ENCODE assay signal across 13 mouse cellular contexts in genomic region chr7:28931695-28932039, GRCm38 (mm10). TPM values are rescaled to one million over a fixed set of nuclear protein-coding genes. Genes with fewer than 3 reads are reported as not detected.
DNase-seq lines count a peak whose midpoint lies in the region; ATAC-seq and TF ChIP-seq lines count a peak whose summit lies in the region.
"Had no signal": no experiment of that assay in that cellular context is flagged by ENCODE, and none has a peak within 500 bp of the region (broad histone marks: within the 10 kb centered on the region; RNA-seq: fewer than 3 reads in every experiment).

No protein-coding gene starts in this region.

- no peak for ATAC-seq in kidney, embryonic 15.5 days (replicated peaks; ENCODE audit: low FRiP score)
- ATAC-seq in lung, postnatal 0 days = peak; percentile 78
- ATAC-seq in granulocyte monocyte progenitor cell, adult 5-6 weeks (replicated peaks; ENCODE audit: poor library complexity, severe bottlenecking) = no peak

- WGBS in heart, adult 2 months = 74% methylated on average over 4 of the region's 4 CpGs
- 68% methylated on average over 4 of the region's 4 CpGs for WGBS in kidney, embryonic 15.5 days
- WGBS in lung, postnatal 0 days = 67% methylated on average over 4 of the region's 4 CpGs

- H3K4me2 ChIP-seq in kidney, embryonic 15.5 days = no peak overlapping the region
- H3K4me2 ChIP-seq in lung, postnatal 0 days (replicated peaks; ENCODE audit: low read depth, low read length) = no peak overlapping the region
- H3K4me2 ChIP-seq: forebrain, embryonic 12.5 days; hindbrain, embryonic 15.5 days had no signal

- TF ChIP-seq EP300 in heart, adult 2 months (IDR thresholded peaks at IDR 0.05; ENCODE audit: insufficient read depth, low read depth, low read length) = no peak
- TF ChIP-seq EP300 in ES-Bruce4 (IDR thresholded peaks at IDR 0.05; ENCODE audit: insufficient read depth, low read depth, low read length) = no peak
- TF ChIP-seq EP300 in lung, postnatal 0 days (IDR thresholded peaks at IDR 0.05) = peak; percentile 2; the same call in 1 of the 2 replicates

- H3K9me3 ChIP-seq in kidney, embryonic 15.5 days (replicated peaks) = no peaks in the 10 kb centered on the region
- no peaks in the 10 kb centered on the region for H3K9me3 ChIP-seq in ES-Bruce4 (replicated peaks; ENCODE audit: control insufficient read depth, insufficient read depth, low read length, poor library complexity, severe bottlenecking)
- no peaks in the 10 kb centered on the region for H3K9me3 ChIP-seq in lung, postnatal 0 days (ENCODE audit: low read length)
- H3K9me3 ChIP-seq: forebrain, embryonic 12.5 days; G1E; hindbrain, embryonic 15.5 days had no signal

- peak overlapping the region; percentile 40 for H3K27ac ChIP-seq in heart, adult 2 months
- peak overlapping the region; percentile 93 for H3K27ac ChIP-seq in kidney, embryonic 15.5 days
- H3K27ac ChIP-seq in ES-Bruce4 (ENCODE audit: insufficient read depth, low read length) = peak overlapping the region; percentile 47
- peak overlapping the region; percentile 86 for H3K27ac ChIP-seq in lung, postnatal 0 days (ENCODE audit: low read length)
- H3K27ac ChIP-seq: forebrain, embryonic 12.5 days; hindbrain, embryonic 15.5 days had no signal

- H3K36me3 ChIP-seq in heart, adult 2 months (ENCODE audit: control insufficient read depth, insufficient read depth, low read length) = peaks cover 13% of the 10 kb centered on the region
- H3K36me3 ChIP-seq in kidney, embryonic 15.5 days = peaks cover 6% of the 10 kb centered on the region; the same call in 1 of the 2 replicates
- no peaks in the 10 kb centered on the region; the same call in 1 of the 2 replicates for H3K36me3 ChIP-seq in ES-Bruce4 (ENCODE audit: control insufficient read depth, insufficient read depth, low read length, poor library complexity, severe bottlenecking)
- 0 out of 2 replicates have a peak, but pooled peaks cover 5% of the 10 kb centered on the region for H3K36me3 ChIP-seq in lung, postnatal 0 days (ENCODE audit: insufficient read depth, low read length)
- H3K36me3 ChIP-seq: forebrain, embryonic 12.5 days; hindbrain, embryonic 15.5 days had no signal

- intact Hi-C loops in heart, adult 2 months (cut with DNase I) = no loop called here
- intact Hi-C loops in heart, postnatal 14 days (cut with DNase I) = no loop called here

- H3K4me3 ChIP-seq in heart, adult 2 months = no peak overlapping the region
- H3K4me3 ChIP-seq in kidney, embryonic 15.5 days (replicated peaks) = no peak overlapping the region
- no peak overlapping the region for H3K4me3 ChIP-seq in ES-Bruce4 (ENCODE audit: low read depth, low read length)
- no peak overlapping the region for H3K4me3 ChIP-seq in lung, postnatal 0 days (ENCODE audit: low read depth, low read length)
- H3K4me3 ChIP-seq: forebrain, embryonic 12.5 days; hindbrain, embryonic 15.5 days had no signal

- TF ChIP-seq POLR2A in heart, adult 2 months (IDR thresholded peaks at IDR 0.05; ENCODE audit: insufficient read depth, low read depth, low read length) = no peak
- TF ChIP-seq POLR2A in ES-Bruce4 (IDR thresholded peaks at IDR 0.05; ENCODE audit: insufficient read depth, low read length) = no peak

- H3K79me2 ChIP-seq in heart, adult 2 months (replicated peaks; ENCODE audit: control insufficient read depth, insufficient read depth, low read length) = peaks cover 6% of the 10 kb centered on the region

- TF ChIP-seq CTCF in heart, adult 2 months (IDR thresholded peaks at IDR 0.05) = no peak
- TF ChIP-seq CTCF in ES-Bruce4 (IDR thresholded peaks at IDR 0.05; ENCODE audit: low read depth, low read length) = no peak
- TF ChIP-seq CTCF in lung, postnatal 0 days (IDR thresholded peaks at IDR 0.05) = peak; percentile 21; the same call in 1 of the 2 replicates

- DNase-seq in heart, adult 2 months = no peak
- no peak for DNase-seq in heart, postnatal 14 days
- no peak for DNase-seq in kidney, postnatal 10 days
- DNase-seq in lung, postnatal 0 days (ENCODE audit: low spot score) = peak; percentile 82
- no peak for DNase-seq in ovary, postnatal 36 days (ENCODE audit: low spot score)
- DNase-seq: cerebellum, adult 8-10 months; layer of hippocampus, adult 9-11 months had no signal

- no peaks in the 10 kb centered on the region for H3K27me3 ChIP-seq in heart, adult 2 months (ENCODE audit: control insufficient read depth, insufficient read depth, low read length)
- no peaks in the 10 kb centered on the region for H3K27me3 ChIP-seq in kidney, embryonic 15.5 days
- H3K27me3 ChIP-seq in ES-Bruce4 (ENCODE audit: control insufficient read depth, insufficient read depth, low read length, poor library complexity, severe bottlenecking) = no peaks in the 10 kb centered on the region
- no peaks in the 10 kb centered on the region for H3K27me3 ChIP-seq in lung, postnatal 0 days (replicated peaks; ENCODE audit: insufficient read depth, low read length)
- H3K27me3 ChIP-seq: forebrain, embryonic 12.5 days; hindbrain, embryonic 15.5 days had no signal

- peaks cover 39% of the 10 kb centered on the region for H3K4me1 ChIP-seq in heart, adult 2 months (ENCODE audit: control insufficient read depth, insufficient read depth, low read length)
- peaks cover 73% of the 10 kb centered on the region for H3K4me1 ChIP-seq in kidney, embryonic 15.5 days
- peaks cover 18% of the 10 kb centered on the region for H3K4me1 ChIP-seq in ES-Bruce4 (ENCODE audit: control insufficient read depth, insufficient read depth, low read length)
- H3K4me1 ChIP-seq in lung, postnatal 0 days (ENCODE audit: insufficient read depth, low read depth, low read length) = peaks cover 23% of the 10 kb centered on the region

- no peak overlapping the region for H3K9ac ChIP-seq in heart, adult 2 months (ENCODE audit: low read depth, low read length)
- H3K9ac ChIP-seq in kidney, embryonic 15.5 days = no peak overlapping the region; the same call in 1 of the 2 replicates
- H3K9ac ChIP-seq in ES-Bruce4 (ENCODE audit: low read depth, poor library complexity, severe bottlenecking) = no peak overlapping the region
- H3K9ac ChIP-seq in lung, postnatal 0 days (replicated peaks; ENCODE audit: low read depth) = no peak overlapping the region
- H3K9ac ChIP-seq: forebrain, embryonic 12.5 days; hindbrain, embryonic 15.5 days had no signal

RNA-seq across cellular contexts. Expression of gene Actn4, which starts 30.5 kb away (rescaled TPM):
- 10 to 100 TPM; 66.1 to 85.7 TPM for total RNA-seq in heart, adult 2 months (2021)
- polyA plus RNA-seq in heart, adult 2 months (2012; rRNA removed) = 123 and 132 TPM in 2 replicates
- 100 to 1,000 TPM; 110 to 127 TPM for total RNA-seq in heart, postnatal 14 days (2021)
- polyA plus RNA-seq in kidney, embryonic 15.5 days (2015; fragmentation: Nextera tagmentation; extraction: Ambion mirVana) = 288 and 312 TPM in 2 replicates
- polyA plus RNA-seq in ES-Bruce4 (2011; ENCODE audit: insufficient read depth, insufficient read length, low read depth, missing spikeins) = 318 and 324 TPM in 2 replicates
- polyA plus RNA-seq in lung, postnatal 0 days (2015; fragmentation: Nextera tagmentation; extraction: Ambion mirVana) = 202 and 218 TPM in 2 replicates
- total RNA-seq in granulocyte monocyte progenitor cell, adult 5-6 weeks (2014; fragmentation: Nextera tagmentation) = 85.8 and 94.3 TPM in 2 replicates
- 40.2 and 47.1 TPM in 2 replicates for total RNA-seq in granulocyte monocyte progenitor cell, adult 5-6 weeks (2017)

RNA-seq across cellular contexts. Expression of gene Eif3k, which starts 50.0 kb away (rescaled TPM):
- 100 to 1,000 TPM; 156 to 177 TPM for total RNA-seq in heart, adult 2 months (2021)
- 221 and 283 TPM in 2 replicates for polyA plus RNA-seq in heart, adult 2 months (2012; rRNA removed)
- 100 to 1,000 TPM; 157 to 159 TPM for total RNA-seq in heart, postnatal 14 days (2021)
- 401 and 402 TPM in 2 replicates for polyA plus RNA-seq in kidney, embryonic 15.5 days (2015; fragmentation: Nextera tagmentation; extraction: Ambion mirVana)
- 409 and 413 TPM in 2 replicates for polyA plus RNA-seq in ES-Bruce4 (2011; ENCODE audit: insufficient read depth, insufficient read length, low read depth, missing spikeins)
- 287 and 294 TPM in 2 replicates for polyA plus RNA-seq in lung, postnatal 0 days (2015; fragmentation: Nextera tagmentation; extraction: Ambion mirVana)
- 474 TPM in 2 replicates for total RNA-seq in granulocyte monocyte progenitor cell, adult 5-6 weeks (2014; fragmentation: Nextera tagmentation)
- total RNA-seq in granulocyte monocyte progenitor cell, adult 5-6 weeks (2017) = 400 and 462 TPM in 2 replicates

RNA-seq across cellular contexts. Expression of gene Map4k1, which starts 50.2 kb away (rescaled TPM):
- 1 to 10 TPM in 1 of 2 experiments, under 1 TPM in 1; 0.91 to 1.1 TPM for total RNA-seq in heart, adult 2 months (2021)
- 2.7 and 3.4 TPM in 2 replicates for polyA plus RNA-seq in heart, adult 2 months (2012; rRNA removed)
- 1 to 10 TPM in 1 of 2 experiments, under 1 TPM in 1; 0.96 to 2.4 TPM for total RNA-seq in heart, postnatal 14 days (2021)
- polyA plus RNA-seq in kidney, embryonic 15.5 days (2015; fragmentation: Nextera tagmentation; extraction: Ambion mirVana) = 9.0 and 9.6 TPM in 2 replicates
- 33.2 and 36.3 TPM in 2 replicates for polyA plus RNA-seq in ES-Bruce4 (2011; ENCODE audit: insufficient read depth, insufficient read length, low read depth, missing spikeins)
- polyA plus RNA-seq in lung, postnatal 0 days (2015; fragmentation: Nextera tagmentation; extraction: Ambion mirVana) = 2.0 and 3.5 TPM in 2 replicates
- 46.1 and 62.3 TPM in 2 replicates for total RNA-seq in granulocyte monocyte progenitor cell, adult 5-6 weeks (2014; fragmentation: Nextera tagmentation)
- total RNA-seq in granulocyte monocyte progenitor cell, adult 5-6 weeks (2017) = 42.4 and 48.7 TPM in 2 replicates

RNA-seq across cellular contexts. Expression of gene Capn12, which starts 50.4 kb away (rescaled TPM):
- under 1 TPM; 0.23 to 0.39 TPM for total RNA-seq in heart, adult 2 months (2021)
- polyA plus RNA-seq in heart, adult 2 months (2012; rRNA removed) = 0.49 and 0.61 TPM in 2 replicates
- total RNA-seq in heart, postnatal 14 days (2021) = under 1 TPM; 0.27 to 0.36 TPM
- 0.36 and 0.64 TPM in 2 replicates for polyA plus RNA-seq in kidney, embryonic 15.5 days (2015; fragmentation: Nextera tagmentation; extraction: Ambion mirVana)
- 0.21 and 0.33 TPM in 2 replicates for polyA plus RNA-seq in ES-Bruce4 (2011; ENCODE audit: insufficient read depth, insufficient read length, low read depth, missing spikeins)
- polyA plus RNA-seq in lung, postnatal 0 days (2015; fragmentation: Nextera tagmentation; extraction: Ambion mirVana) = 0.27 and 0.33 TPM in 2 replicates
- not detected in 2 replicates for total RNA-seq in granulocyte monocyte progenitor cell, adult 5-6 weeks (2014; fragmentation: Nextera tagmentation)
- 0.13 TPM in 1 of 2 replicates, not detected in the other for total RNA-seq in granulocyte monocyte progenitor cell, adult 5-6 weeks (2017)

Comparison
In these comparisons a context has a peak if more than half of its experiments do, and no peak if none do; other contexts are left out.
1. H3K27ac ChIP-seq: peak in every context shown above with its lines; median percentile 93 in kidney, embryonic 15.5 days; 86 in lung, postnatal 0 days; 47 in ES-Bruce4; 40 in heart, adult 2 months.